Mouse (Mus musculus) heart, postnatal 0 days (tissue): Measurements from ENCODE around the gene Cdkn1a.

Experiments
- CTCF ChIP-seq: IDR thresholded peaks from 2 replicates; pipeline ENCODE4 v1.5.1; 2016; ENCODE audit warnings: antibody characterized with exemption, control low read depth, low read depth
- EP300 ChIP-seq: IDR thresholded peaks from 2 replicates; pipeline ENCODE4 v1.6.1; 2016; ENCODE audit warnings: antibody characterized with exemption, low read depth

- TF ChIP-seq CTCF, result no peak
- TF ChIP-seq EP300, result no peak
Observed at GRCm38 (mm10) chr17:29122817-29123216, 32.0 kb downstream of the Cdkn1a start.
